17 mouse cellular contexts compared by ENCODE assay signal in the genomic region with DNA sequence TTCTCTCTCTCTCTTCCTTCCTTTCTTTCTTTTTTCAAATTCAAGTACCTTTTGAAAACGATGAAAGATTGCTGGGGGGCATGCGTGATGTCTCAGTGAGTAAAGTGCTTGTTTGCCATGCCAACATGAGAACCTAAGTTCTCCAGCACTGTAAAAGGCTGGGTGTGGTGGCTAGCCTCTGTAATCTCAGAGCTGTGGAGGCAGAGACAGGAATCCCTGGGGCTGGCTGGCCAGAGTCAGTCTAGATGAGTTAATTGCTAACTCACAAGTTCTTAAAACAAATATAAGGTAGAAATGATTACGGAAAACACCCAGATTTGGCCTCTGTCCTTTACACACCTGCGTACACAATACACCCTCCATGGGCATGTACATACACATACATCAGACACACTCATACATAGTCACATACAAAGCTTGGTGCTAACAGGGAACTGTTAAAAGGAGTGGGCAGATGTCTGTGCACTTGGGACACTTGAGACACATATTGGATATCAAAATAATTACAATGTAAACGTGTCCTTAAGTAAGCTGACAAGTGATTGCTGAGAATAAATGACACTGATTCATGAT.
"Had no signal": no experiment of that assay in that cellular context is flagged by ENCODE, and none has a peak within 500 bp of the region (broad histone marks: within the 10 kb centered on the region; RNA-seq: fewer than 3 reads in every experiment).

No protein-coding gene starts in this region.

- ATAC-seq: midbrain, embryonic 13.5 days; midbrain, embryonic 16.5 days had no signal

- H3K4me3 ChIP-seq: hindbrain, embryonic 15.5 days; left cerebral cortex, adult 2 months; lung, embryonic 15.5 days; megakaryocyte, embryonic 14.5 days; midbrain, embryonic 10.5 days; midbrain, embryonic 13.5 days; myocyte had no signal

- H3K4me1 ChIP-seq: hindbrain, embryonic 15.5 days; lung, embryonic 15.5 days had no signal

- DNase-seq: kidney, adult 11 months; kidney, adult 9 months; kidney, postnatal 14 days; kidney, postnatal 4 days; layer of hippocampus, postnatal 36 days; lung, postnatal 14 days; thymus, adult 2 months; thymus, postnatal 25 days had no signal

- H3K9me3 ChIP-seq: hindbrain, embryonic 15.5 days; lung, embryonic 15.5 days; megakaryocyte, embryonic 14.5 days; midbrain, embryonic 10.5 days; midbrain, embryonic 13.5 days had no signal

- H3K27ac ChIP-seq: hindbrain, embryonic 15.5 days; left cerebral cortex, adult 2 months; liver, embryonic 14.5 days; lung, embryonic 15.5 days; midbrain, embryonic 10.5 days; midbrain, embryonic 13.5 days had no signal

- H3K9ac ChIP-seq: hindbrain, embryonic 15.5 days; liver, embryonic 14.5 days; lung, embryonic 15.5 days; midbrain, embryonic 13.5 days had no signal

- H3K36me3 ChIP-seq: hindbrain, embryonic 15.5 days; lung, embryonic 15.5 days; midbrain, embryonic 10.5 days; midbrain, embryonic 13.5 days had no signal

- H3K27me3 ChIP-seq: hindbrain, embryonic 15.5 days; lung, embryonic 15.5 days; midbrain, embryonic 13.5 days had no signal

- H3K4me2 ChIP-seq: hindbrain, embryonic 15.5 days; lung, embryonic 15.5 days; midbrain, embryonic 13.5 days had no signal
